Mouse (Mus musculus) CH12F3 (cell line): ENCODE results near the gene Gm45711.
"Not testable (repeated sequence)": the region's sequence is repeated elsewhere in the genome, so short reads cannot be mapped to it uniquely, and the experiment has no call there.

Experiments
- in situ Hi-C: fragments of 300-500 bp; cut with MboI; formaldehyde crosslinking; loops from 2 replicates; pipeline ENCODE4 v1.14.3; 2020; ENCODE audit warnings: low sequenced_read_pairs

The Gm45711 gene

GRCm38 (mm10) chr8:104309441-104310155, at the start of gene Gm45711, which contains the start of gene Cmtm1:
Gm45711 (minus strand) TSS chr8:104310081.
Cmtm1 (minus strand) TSS chr8:104310145.
- in situ Hi-C loops: not testable (repeated sequence)

GRCm38 (mm10) chr8:104358637-104359036, 48.8 kb upstream of the Gm45711 start:
- in situ Hi-C loops: no loop called here

- in situ Hi-C loops: no loop called here
These were observed 44.6 kb upstream of the Gm45711 start for GRCm38 (mm10) chr8:104354504-104354903.

GRCm38 (mm10) chr8:104353186-104353585, 43.3 kb upstream of the Gm45711 start:
- in situ Hi-C loops: no loop called here

- in situ Hi-C loops: no loop called here
These were observed 40.2 kb upstream of the Gm45711 start for GRCm38 (mm10) chr8:104350047-104350446.

- in situ Hi-C loops: no loop called here
These were observed 39.1 kb upstream of the Gm45711 start for GRCm38 (mm10) chr8:104348971-104349370.

- in situ Hi-C loops: no loop called here
These were observed 36.8 kb upstream of the Gm45711 start for GRCm38 (mm10) chr8:104346706-104347105.

- in situ Hi-C loops: no loop called here
These were observed 34.7 kb upstream of the Gm45711 start for GRCm38 (mm10) chr8:104344622-104345021.

GRCm38 (mm10) chr8:104343957-104344356, 34.1 kb upstream of the Gm45711 start:
- in situ Hi-C loops: no loop called here

GRCm38 (mm10) chr8:104342426-104342825, 32.5 kb upstream of the Gm45711 start:
- in situ Hi-C loops: no loop called here

- in situ Hi-C loops: no loop called here
These were observed 31.8 kb upstream of the Gm45711 start for GRCm38 (mm10) chr8:104341678-104342077.

- in situ Hi-C loops: no loop called here
These were observed 31.3 kb upstream of the Gm45711 start for GRCm38 (mm10) chr8:104341106-104341561.

GRCm38 (mm10) chr8:104340233-104341105, 30.6 kb upstream of the Gm45711 start:
- in situ Hi-C loops: no loop called here

- in situ Hi-C loops: no loop called here
These were observed 30.0 kb upstream of the Gm45711 start for GRCm38 (mm10) chr8:104339983-104340232.

- in situ Hi-C loops: no loop called here
These were observed 29.5 kb upstream of the Gm45711 start, which contains the start of gene Cmtm3 for GRCm38 (mm10) chr8:104339229-104339982. Cmtm3 (plus strand) TSS chr8:104339410.

- in situ Hi-C loops: no loop called here
These were observed 28.0 kb upstream of the Gm45711 start for GRCm38 (mm10) chr8:104337890-104338289.

GRCm38 (mm10) chr8:104336806-104337205, 26.9 kb upstream of the Gm45711 start:
- in situ Hi-C loops: no loop called here

GRCm38 (mm10) chr8:104334196-104334595, 24.3 kb upstream of the Gm45711 start:
- in situ Hi-C loops: no loop called here

GRCm38 (mm10) chr8:104333786-104334185, 23.9 kb upstream of the Gm45711 start:
- in situ Hi-C loops: no loop called here

- in situ Hi-C loops: no loop called here
These were observed 23.1 kb upstream of the Gm45711 start for GRCm38 (mm10) chr8:104332665-104333631.
